Mouse (Mus musculus): ENCODE data around the gene BC034090. TPM values are rescaled to one million over a fixed set of nuclear protein-coding genes. Genes with fewer than 3 reads are reported as not detected.

Gene BC034090
- polyA plus RNA-seq, 1 experiment, result 13.1 TPM

- no peaks in the 10 kb centered on the region for H3K36me3 ChIP-seq (ENCODE audit: control insufficient read depth, insufficient read depth, low read length)
- no peak for DNase-seq
- TF ChIP-seq CTCF (IDR thresholded peaks at IDR 0.05; ENCODE audit: borderline replicate concordance, control insufficient read depth, extremely low read depth, insufficient read depth, low read length, poor library complexity), result no peak
- no peak for TF ChIP-seq POLR2A (IDR thresholded peaks at IDR 0.05; ENCODE audit: control insufficient read depth, extremely low read depth, insufficient read depth, low read length, poor library complexity)
- WGBS, result 95% methylated on average over 7 of the region's 7 CpGs
- peaks cover 44% of the 10 kb centered on the region for H3K4me1 ChIP-seq (replicated peaks; ENCODE audit: control insufficient read depth, insufficient read depth, low read length)
- H3K27me3 ChIP-seq (ENCODE audit: control insufficient read depth, insufficient read depth, low read length), result no peaks in the 10 kb centered on the region
- no peak overlapping the region for H3K4me3 ChIP-seq (ENCODE audit: control insufficient read depth, insufficient read depth, low read length)
- H3K27ac ChIP-seq (ENCODE audit: control insufficient read depth, insufficient read depth, low read length), result no peak overlapping the region
Measured at GRCm38 (mm10) chr1:155213912-155214311, 30.3 kb downstream of the BC034090 start.

GRCm38 (mm10) chr1:155212936-155213774 is 31.1 kb downstream of the BC034090 start:
- 86% methylated on average over 18 of the region's 18 CpGs for WGBS
- no peak for DNase-seq
- TF ChIP-seq CTCF (IDR thresholded peaks at IDR 0.05; ENCODE audit: borderline replicate concordance, control insufficient read depth, extremely low read depth, insufficient read depth, low read length, poor library complexity) (no peak), POLR2A (IDR thresholded peaks at IDR 0.05; ENCODE audit: control insufficient read depth, extremely low read depth, insufficient read depth, low read length, poor library complexity) (no peak)
- no peaks in the 10 kb centered on the region for H3K27me3 ChIP-seq (ENCODE audit: control insufficient read depth, insufficient read depth, low read length)
- H3K4me1 ChIP-seq (replicated peaks; ENCODE audit: control insufficient read depth, insufficient read depth, low read length), result peaks cover 44% of the 10 kb centered on the region
- no peak overlapping the region for H3K27ac ChIP-seq (ENCODE audit: control insufficient read depth, insufficient read depth, low read length)
- no peak overlapping the region for H3K4me3 ChIP-seq (ENCODE audit: control insufficient read depth, insufficient read depth, low read length)
- no peaks in the 10 kb centered on the region for H3K36me3 ChIP-seq (ENCODE audit: control insufficient read depth, insufficient read depth, low read length)

- 65% methylated on average over 6 of the region's 6 CpGs for WGBS
- no peak for TF ChIP-seq POLR2A (IDR thresholded peaks at IDR 0.05; ENCODE audit: control insufficient read depth, extremely low read depth, insufficient read depth, low read length, poor library complexity)
- TF ChIP-seq CTCF (IDR thresholded peaks at IDR 0.05; ENCODE audit: borderline replicate concordance, control insufficient read depth, extremely low read depth, insufficient read depth, low read length, poor library complexity), result no peak
- no peak for DNase-seq
- peaks cover 3% of the 10 kb centered on the region; the same call in 1 of the 2 replicates for H3K36me3 ChIP-seq (ENCODE audit: control insufficient read depth, insufficient read depth, low read length)
- H3K27ac ChIP-seq (ENCODE audit: control insufficient read depth, insufficient read depth, low read length), result no peak overlapping the region
- H3K4me3 ChIP-seq (ENCODE audit: control insufficient read depth, insufficient read depth, low read length), result no peak overlapping the region
- peaks cover 37% of the 10 kb centered on the region for H3K4me1 ChIP-seq (replicated peaks; ENCODE audit: control insufficient read depth, insufficient read depth, low read length)
- no peaks in the 10 kb centered on the region for H3K27me3 ChIP-seq (ENCODE audit: control insufficient read depth, insufficient read depth, low read length)
Measured at GRCm38 (mm10) chr1:155212493-155212892, 31.8 kb downstream of the BC034090 start.

GRCm38 (mm10) chr1:155212081-155212480 is 32.2 kb downstream of the BC034090 start:
- Histone ChIP-seq H3K4me3 (ENCODE audit: control insufficient read depth, insufficient read depth, low read length) (no peak overlapping the region), H3K36me3 (ENCODE audit: control insufficient read depth, insufficient read depth, low read length) (peaks cover 8% of the 10 kb centered on the region; the same call in 1 of the 2 replicates), H3K27ac (ENCODE audit: control insufficient read depth, insufficient read depth, low read length) (no peak overlapping the region), H3K4me1 (replicated peaks; ENCODE audit: control insufficient read depth, insufficient read depth, low read length) (peaks cover 33% of the 10 kb centered on the region), H3K27me3 (ENCODE audit: control insufficient read depth, insufficient read depth, low read length) (no peaks in the 10 kb centered on the region)
- DNase-seq, result no peak
- TF ChIP-seq CTCF (IDR thresholded peaks at IDR 0.05; ENCODE audit: borderline replicate concordance, control insufficient read depth, extremely low read depth, insufficient read depth, low read length, poor library complexity) (no peak), POLR2A (IDR thresholded peaks at IDR 0.05; ENCODE audit: control insufficient read depth, extremely low read depth, insufficient read depth, low read length, poor library complexity) (no peak)
- WGBS, result 18% methylated on average over 4 of the region's 4 CpGs

GRCm38 (mm10) chr1:155211017-155211416 is 33.2 kb downstream of the BC034090 start:
- no peak for TF ChIP-seq CTCF (IDR thresholded peaks at IDR 0.05; ENCODE audit: borderline replicate concordance, control insufficient read depth, extremely low read depth, insufficient read depth, low read length, poor library complexity)
- no peak for TF ChIP-seq POLR2A (IDR thresholded peaks at IDR 0.05; ENCODE audit: control insufficient read depth, extremely low read depth, insufficient read depth, low read length, poor library complexity)
- H3K4me1 ChIP-seq (replicated peaks; ENCODE audit: control insufficient read depth, insufficient read depth, low read length), result peaks cover 23% of the 10 kb centered on the region
- 66% methylated on average over 7 of the region's 7 CpGs for WGBS

GRCm38 (mm10) chr1:155210011-155210763 is 34.1 kb downstream of the BC034090 start:
- Histone ChIP-seq H3K27ac (ENCODE audit: control insufficient read depth, insufficient read depth, low read length) (no peak overlapping the region), H3K4me1 (replicated peaks; ENCODE audit: control insufficient read depth, insufficient read depth, low read length) (peaks cover 15% of the 10 kb centered on the region), H3K36me3 (ENCODE audit: control insufficient read depth, insufficient read depth, low read length) (peaks cover 13% of the 10 kb centered on the region; the same call in 1 of the 2 replicates), H3K4me3 (ENCODE audit: control insufficient read depth, insufficient read depth, low read length) (no peak overlapping the region), H3K27me3 (ENCODE audit: control insufficient read depth, insufficient read depth, low read length) (no peaks in the 10 kb centered on the region)
- DNase-seq, result no peak
- TF ChIP-seq CTCF (IDR thresholded peaks at IDR 0.05; ENCODE audit: borderline replicate concordance, control insufficient read depth, extremely low read depth, insufficient read depth, low read length, poor library complexity) (no peak), POLR2A (IDR thresholded peaks at IDR 0.05; ENCODE audit: control insufficient read depth, extremely low read depth, insufficient read depth, low read length, poor library complexity) (no peak)
- whole genome bisulfite sequencing, result 76% methylated on average over 11 of the region's 11 CpGs

More at GRCm38 (mm10) chr1:155211017-155211416, 33.2 kb downstream of the BC034090 start:
- DNase-seq, result no peak
- H3K27me3 ChIP-seq (ENCODE audit: control insufficient read depth, insufficient read depth, low read length), result no peaks in the 10 kb centered on the region
- no peak overlapping the region for H3K27ac ChIP-seq (ENCODE audit: control insufficient read depth, insufficient read depth, low read length)
- H3K4me3 ChIP-seq (ENCODE audit: control insufficient read depth, insufficient read depth, low read length), result no peak overlapping the region
- peaks cover 13% of the 10 kb centered on the region; the same call in 1 of the 2 replicates for H3K36me3 ChIP-seq (ENCODE audit: control insufficient read depth, insufficient read depth, low read length)
